Mouse (Mus musculus): ENCODE data around the gene Cdc40. TPM values are rescaled to one million over a fixed set of nuclear protein-coding genes. Genes with fewer than 3 reads are reported as not detected.

Gene Cdc40
- 27.4 and 28.6 TPM in 2 replicates for polyA plus RNA-seq (2015; fragmentation: Nextera tagmentation; extraction: Ambion mirVana)

GRCm38 (mm10) chr10:40882831-40883643 is at the start of gene Cdc40, which contains the start of gene Wasf1:
Gene Cdc40, minus strand, starts transcription at chr10:40883311.
Gene Wasf1, plus strand, starts transcription at chr10:40883475.
- H3K4me3 ChIP-seq, result peak within 1 kb of the TSS; percentile 75
- WGBS, result under 1% methylated on average over 44 of the region's 44 CpGs
- peak; percentile 98 for ATAC-seq (ENCODE audit: insufficient number of reproducible peaks, low FRiP score, low TSS enrichment, low read depth)
- H3K27me3 ChIP-seq, result no peaks in the 10 kb centered on the region
- peaks cover 13% of the 10 kb centered on the region for H3K4me1 ChIP-seq
- peak within 1 kb of the TSS; percentile 84 for H3K4me2 ChIP-seq
- no peaks in the 10 kb centered on the region for H3K36me3 ChIP-seq
- H3K9ac ChIP-seq, result peak within 1 kb of the TSS; percentile 78
- H3K27ac ChIP-seq, result peak within 1 kb of the TSS; percentile 97
- no peaks in the 10 kb centered on the region for H3K9me3 ChIP-seq

- no peaks in the 10 kb centered on the region for H3K27me3 ChIP-seq
- no peak overlapping the region for H3K4me3 ChIP-seq
- H3K27ac ChIP-seq, result no peak overlapping the region
- no peak overlapping the region for H3K9ac ChIP-seq
- no peaks in the 10 kb centered on the region for H3K36me3 ChIP-seq
- H3K9me3 ChIP-seq, result no peaks in the 10 kb centered on the region
- no peak for ATAC-seq (ENCODE audit: insufficient number of reproducible peaks, low FRiP score, low TSS enrichment, low read depth)
- H3K4me1 ChIP-seq, result no peaks in the 10 kb centered on the region
- WGBS, result 81% methylated on average over 6 of the region's 6 CpGs
- no peak overlapping the region for H3K4me2 ChIP-seq
Measured at GRCm38 (mm10) chr10:40919464-40919863, 36.4 kb upstream of the Cdc40 start.

GRCm38 (mm10) chr10:40918669-40919440 is 35.7 kb upstream of the Cdc40 start:
- no peaks in the 10 kb centered on the region for H3K4me1 ChIP-seq
- H3K4me2 ChIP-seq, result no peak overlapping the region
- H3K4me3 ChIP-seq, result no peak overlapping the region
- H3K27me3 ChIP-seq, result no peaks in the 10 kb centered on the region
- no peak overlapping the region for H3K27ac ChIP-seq
- no peaks in the 10 kb centered on the region for H3K9me3 ChIP-seq
- no peaks in the 10 kb centered on the region for H3K36me3 ChIP-seq
- no peak overlapping the region for H3K9ac ChIP-seq
- no peak for ATAC-seq (ENCODE audit: insufficient number of reproducible peaks, low FRiP score, low TSS enrichment, low read depth)
- WGBS, result 89% methylated on average over 8 of the region's 8 CpGs

DNA sequence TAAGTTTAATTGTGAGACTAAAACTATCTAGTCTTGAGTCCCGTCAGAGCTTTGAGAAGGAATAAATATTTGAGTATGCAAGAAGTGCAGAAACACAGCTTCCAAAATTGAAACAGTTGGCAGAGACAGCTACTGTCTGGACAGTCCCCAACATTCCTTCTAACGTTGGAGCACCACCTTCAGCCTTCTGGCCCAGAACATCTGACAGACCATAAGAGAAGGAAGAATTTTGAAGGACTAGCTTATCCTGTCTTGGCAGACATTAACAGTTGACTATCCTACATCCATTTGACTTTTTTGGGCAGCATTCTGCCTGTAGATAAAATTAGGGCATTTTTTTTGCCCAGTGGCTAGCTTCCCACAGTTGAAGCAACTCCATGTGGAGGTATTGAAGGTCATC is 32.1 kb upstream of the Cdc40 start:
- Histone ChIP-seq H3K9ac (no peak overlapping the region), H3K27me3 (no peaks in the 10 kb centered on the region), H3K27ac (no peak overlapping the region), H3K36me3 (no peaks in the 10 kb centered on the region), H3K4me2 (no peak overlapping the region), H3K4me3 (no peak overlapping the region), H3K4me1 (no peaks in the 10 kb centered on the region), H3K9me3 (no peaks in the 10 kb centered on the region)
- no peak for ATAC-seq (ENCODE audit: insufficient number of reproducible peaks, low FRiP score, low TSS enrichment, low read depth)
- 71% methylated on average over 2 of the region's 2 CpGs for WGBS

- Histone ChIP-seq H3K4me3 (no peak overlapping the region), H3K4me2 (no peak overlapping the region), H3K9ac (no peak overlapping the region), H3K4me1 (no peaks in the 10 kb centered on the region), H3K27ac (no peak overlapping the region), H3K27me3 (no peaks in the 10 kb centered on the region), H3K9me3 (no peaks in the 10 kb centered on the region), H3K36me3 (no peaks in the 10 kb centered on the region)
- no peak for ATAC-seq (ENCODE audit: insufficient number of reproducible peaks, low FRiP score, low TSS enrichment, low read depth)
- WGBS, result 72% methylated on average over 2 of the region's 2 CpGs
Measured at GRCm38 (mm10) chr10:40910811-40911210, 27.7 kb upstream of the Cdc40 start.

GRCm38 (mm10) chr10:40908580-40908979 is 25.5 kb upstream of the Cdc40 start:
- Histone ChIP-seq H3K27me3 (no peaks in the 10 kb centered on the region), H3K4me3 (no peak overlapping the region), H3K9ac (no peak overlapping the region), H3K27ac (no peak overlapping the region), H3K4me2 (no peak overlapping the region), H3K9me3 (no peaks in the 10 kb centered on the region), H3K4me1 (no peaks in the 10 kb centered on the region), H3K36me3 (no peaks in the 10 kb centered on the region)
- no peak for ATAC-seq (ENCODE audit: insufficient number of reproducible peaks, low FRiP score, low TSS enrichment, low read depth)
- 49% methylated on average over 2 of the region's 2 CpGs for WGBS

- WGBS, result 67% methylated on average over 7 of the region's 7 CpGs
- H3K4me3 ChIP-seq, result no peak overlapping the region
- H3K27me3 ChIP-seq, result no peaks in the 10 kb centered on the region
- no peaks in the 10 kb centered on the region for H3K36me3 ChIP-seq
- no peak overlapping the region for H3K27ac ChIP-seq
- ATAC-seq (ENCODE audit: insufficient number of reproducible peaks, low FRiP score, low TSS enrichment, low read depth), result no peak
- no peak overlapping the region for H3K9ac ChIP-seq
- no peak overlapping the region for H3K4me2 ChIP-seq
- no peaks in the 10 kb centered on the region for H3K9me3 ChIP-seq
- no peaks in the 10 kb centered on the region for H3K4me1 ChIP-seq
Measured at GRCm38 (mm10) chr10:40906802-40907201, 23.7 kb upstream of the Cdc40 start.

GRCm38 (mm10) chr10:40906131-40906530 is 23.0 kb upstream of the Cdc40 start:
- Histone ChIP-seq H3K27me3 (no peaks in the 10 kb centered on the region), H3K4me1 (no peaks in the 10 kb centered on the region), H3K4me3 (no peak overlapping the region), H3K9me3 (no peaks in the 10 kb centered on the region), H3K27ac (no peak overlapping the region), H3K9ac (no peak overlapping the region), H3K36me3 (no peaks in the 10 kb centered on the region), H3K4me2 (no peak overlapping the region)
- no peak for ATAC-seq (ENCODE audit: insufficient number of reproducible peaks, low FRiP score, low TSS enrichment, low read depth)
- WGBS, result 78% methylated on average over 1 of the region's 1 CpGs

DNA sequence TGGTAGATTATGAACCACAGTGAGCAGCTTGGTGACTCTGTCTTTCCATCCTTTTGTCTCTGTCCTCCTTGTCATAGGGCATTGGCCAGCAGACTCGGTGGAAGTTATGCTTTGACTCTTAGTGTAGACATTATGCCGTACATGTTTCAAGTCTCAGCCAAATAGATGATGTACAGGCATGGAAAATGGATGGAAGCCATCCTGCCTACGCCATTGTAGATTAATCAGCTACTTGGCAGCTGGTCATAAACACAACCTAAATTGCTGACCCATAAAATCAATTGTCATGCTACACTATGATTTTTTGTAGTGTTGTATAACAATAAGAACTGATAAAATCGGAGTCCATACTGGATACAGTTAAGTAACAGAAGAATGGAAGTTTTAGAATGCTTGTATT is 18.7 kb upstream of the Cdc40 start:
- no peak overlapping the region for H3K9ac ChIP-seq
- H3K27ac ChIP-seq, result no peak overlapping the region
- H3K36me3 ChIP-seq, result no peaks in the 10 kb centered on the region
- H3K4me2 ChIP-seq, result no peak overlapping the region
- H3K9me3 ChIP-seq, result no peaks in the 10 kb centered on the region
- WGBS, result 84% methylated on average over 4 of the region's 4 CpGs
- H3K4me1 ChIP-seq, result no peaks in the 10 kb centered on the region
- no peaks in the 10 kb centered on the region for H3K27me3 ChIP-seq
- H3K4me3 ChIP-seq, result no peak overlapping the region
- no peak for ATAC-seq (ENCODE audit: insufficient number of reproducible peaks, low FRiP score, low TSS enrichment, low read depth)

DNA sequence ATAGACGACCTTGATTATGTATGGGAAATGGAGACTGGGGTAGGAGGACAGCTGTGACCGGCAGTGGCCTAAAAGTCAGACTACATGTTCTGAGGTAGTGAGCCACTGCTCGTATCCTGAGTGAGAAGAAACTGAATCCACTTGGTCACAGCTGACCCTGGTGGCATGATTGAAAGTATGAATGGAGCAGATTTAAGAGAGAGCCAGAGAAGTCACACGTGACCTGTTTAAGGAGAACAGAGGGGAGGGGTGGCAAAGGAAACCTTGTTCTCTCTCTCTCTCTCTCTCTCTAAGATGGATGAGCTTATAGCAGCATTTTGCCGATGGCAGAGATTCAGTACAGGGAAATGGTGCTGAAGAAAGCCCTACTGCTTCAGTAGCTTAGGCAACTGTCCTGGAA is 13.5 kb upstream of the Cdc40 start:
- no peak overlapping the region for H3K4me3 ChIP-seq
- no peak overlapping the region for H3K9ac ChIP-seq
- ATAC-seq (ENCODE audit: insufficient number of reproducible peaks, low FRiP score, low TSS enrichment, low read depth), result no peak
- H3K27me3 ChIP-seq, result no peaks in the 10 kb centered on the region
- no peak overlapping the region for H3K4me2 ChIP-seq
- WGBS, result 57% methylated on average over 5 of the region's 5 CpGs
- no peaks in the 10 kb centered on the region for H3K36me3 ChIP-seq
- H3K9me3 ChIP-seq, result no peaks in the 10 kb centered on the region
- H3K4me1 ChIP-seq, result no peaks in the 10 kb centered on the region
- no peak overlapping the region for H3K27ac ChIP-seq

DNA sequence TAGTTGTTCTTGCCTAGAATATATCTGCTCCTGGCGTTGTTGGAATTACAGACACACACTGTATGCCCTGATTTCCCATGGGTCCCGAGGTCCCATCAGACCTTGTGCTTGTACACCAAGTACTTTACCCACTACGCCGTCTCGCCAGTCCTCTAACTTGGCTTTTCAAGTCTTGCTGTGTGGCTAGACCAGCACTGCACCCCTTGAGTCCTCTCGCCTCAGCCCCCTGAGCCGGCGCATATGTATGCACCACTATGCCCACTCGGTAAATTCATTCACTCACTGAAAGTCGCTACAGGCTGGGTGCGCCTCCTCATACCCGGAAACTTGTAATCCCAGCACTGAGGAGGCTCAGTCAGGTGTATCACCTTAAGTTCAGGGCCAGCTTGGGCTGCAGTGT is 12.7 kb upstream of the Cdc40 start:
- H3K4me3 ChIP-seq, result no peak overlapping the region
- H3K4me2 ChIP-seq, result no peak overlapping the region
- H3K4me1 ChIP-seq, result no peaks in the 10 kb centered on the region
- WGBS, result 93% methylated on average over 12 of the region's 12 CpGs
- no peak overlapping the region for H3K27ac ChIP-seq
- H3K27me3 ChIP-seq, result no peaks in the 10 kb centered on the region
- H3K9me3 ChIP-seq, result no peaks in the 10 kb centered on the region
- no peaks in the 10 kb centered on the region for H3K36me3 ChIP-seq
- no peak overlapping the region for H3K9ac ChIP-seq
- no peak for ATAC-seq (ENCODE audit: insufficient number of reproducible peaks, low FRiP score, low TSS enrichment, low read depth)

GRCm38 (mm10) chr10:40889146-40889545 is 6.0 kb upstream of the Cdc40 start:
- no peaks in the 10 kb centered on the region for H3K9me3 ChIP-seq
- H3K36me3 ChIP-seq, result no peaks in the 10 kb centered on the region
- H3K4me3 ChIP-seq, result no peak overlapping the region
- no peak for ATAC-seq (ENCODE audit: insufficient number of reproducible peaks, low FRiP score, low TSS enrichment, low read depth)
- H3K27ac ChIP-seq, result no peak overlapping the region
- H3K9ac ChIP-seq, result no peak overlapping the region
- H3K4me2 ChIP-seq, result no peak overlapping the region
- H3K4me1 ChIP-seq, result no peaks in the 10 kb centered on the region
- no peaks in the 10 kb centered on the region for H3K27me3 ChIP-seq
- 69% methylated on average over 4 of the region's 4 CpGs for WGBS

All from limb, embryonic 15.5 days (tissue).